Mouse (Mus musculus) stomach, embryonic 14.5 days (tissue): ENCODE results near the gene Hoxa5. TPM values are rescaled to one million over a fixed set of nuclear protein-coding genes. Genes with fewer than 3 reads are reported as not detected.

Source experiments
- ATAC-seq: fragments of 200-750 bp; cut with Nextera tagmentation; 2 replicates; pipeline ENCODE4 v1.8.0; 2017; ENCODE audit warnings: low read depth, moderate TSS enrichment; ENCODE audit not compliant: insufficient number of reproducible peaks, insufficient read depth, low FRiP score
- H3K27ac ChIP-seq: fragments of 300-500 bp; sonication (generic); 2 replicates; pipeline ENCODE4 v1.5.1; 2014; ENCODE audit warnings: mild to moderate bottlenecking, low read length, moderate library complexity, mixed read lengths
- H3K27me3 ChIP-seq: fragments of 300-500 bp; sonication (generic); 2 replicates; pipeline ENCODE4 v1.6.1; 2014; ENCODE audit warnings: low read length, control low read depth, mixed read lengths; ENCODE audit not compliant: control insufficient read depth, insufficient read depth
- H3K36me3 ChIP-seq: fragments of 300-500 bp; sonication (generic); 2 replicates; pipeline ENCODE4 v1.6.1; 2014; ENCODE audit warnings: mild to moderate bottlenecking, control low read depth, low read length, moderate library complexity, mixed read lengths; ENCODE audit not compliant: control insufficient read depth, insufficient read depth
- H3K4me1 ChIP-seq: fragments of 300-500 bp; sonication (generic); 2 replicates; pipeline ENCODE4 v1.6.1; 2014; ENCODE audit warnings: low read length, control low read depth, mixed read lengths; ENCODE audit not compliant: control insufficient read depth, insufficient read depth
- H3K4me2 ChIP-seq: fragments of 300-500 bp; sonication (generic); replicated peaks from 2 replicates; pipeline ENCODE4 v1.6.1; 2014; ENCODE audit warnings: low read depth, low read length, control low read depth
- H3K4me3 ChIP-seq: fragments of 300-500 bp; sonication (generic); 2 replicates; pipeline ENCODE4 v1.5.1; 2014; ENCODE audit warnings: low read depth, low read length, control low read depth
- H3K9ac ChIP-seq: fragments of 300-500 bp; sonication (generic); replicated peaks from 2 replicates; pipeline ENCODE4 v1.6.1; 2014; ENCODE audit warnings: low read depth, mild to moderate bottlenecking, control low read depth, low read length, moderate library complexity, mixed read lengths
- H3K9me3 ChIP-seq: fragments of 300-500 bp; sonication (generic); 2 replicates; pipeline ENCODE4 v1.6.1; 2016; ENCODE audit warnings: low read depth, low read length, control low read depth; ENCODE audit not compliant: control insufficient read depth
- WGBS: fragments of 180-500 bp; shearing (Covaris S2); extraction: QIAGEN DNeasy Blood & Tissue Kit; methylation state at CpG from one replicate; pipeline ENCODE4 v1.1.7; 2014; 5-methylcytosine and 5-hydroxymethylcytosine counted together
- microRNA counts: library from miRNA; unstranded; fragments of <30 nt; microRNA quantifications from one replicate; lab custom pipeline; 2016
- microRNA-seq: library from miRNA; unstranded; fragments of <30 nt; microRNA quantifications from one replicate; pipeline ENCODE4, GENCODE M21; 2016
- polyA plus RNA-seq: library from polyadenylated mRNA; unstranded; fragments of >200 nt; fragmentation: Nextera tagmentation; extraction: Ambion mirVana; gene quantifications from 2 replicates; pipeline ENCODE4 v1.2.1, GENCODE M21; 2014

Gene Hoxa5
- polyA plus RNA-seq, 1 experiment from 2014 or later: 24.4 TPM

DNA sequence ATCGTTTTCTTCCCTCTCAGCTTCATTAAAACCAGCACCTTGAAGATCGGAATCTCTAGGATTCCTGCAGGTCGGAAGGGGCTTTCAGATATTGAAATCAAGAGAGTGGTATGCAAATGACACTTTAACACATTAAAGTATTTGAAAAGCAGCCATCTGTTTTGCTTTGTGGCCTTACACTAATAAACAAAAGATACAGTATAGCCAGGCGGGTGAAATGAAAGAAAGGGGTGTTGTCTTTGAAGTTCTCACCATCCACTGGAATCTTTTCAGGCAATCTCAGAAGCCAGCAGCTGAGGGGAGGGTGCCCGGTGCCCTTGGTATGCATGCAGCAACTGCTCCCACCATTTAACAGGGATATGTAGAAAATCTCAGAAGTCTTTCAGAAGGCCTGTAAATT is 50.3 kb downstream of the Hoxa5 start:
- no peak overlapping the region for H3K4me2 ChIP-seq
- H3K4me3 ChIP-seq: no peak overlapping the region
- no peak overlapping the region for H3K9ac ChIP-seq
- peaks cover 11% of the 10 kb centered on the region for H3K4me1 ChIP-seq
- 57% methylated on average over 5 of the region's 5 CpGs for WGBS
- H3K27me3 ChIP-seq: 0 out of 2 replicates have a peak, but pooled peaks cover 3% of the 10 kb centered on the region
- no peaks in the 10 kb centered on the region for H3K36me3 ChIP-seq
- H3K9me3 ChIP-seq: no peaks in the 10 kb centered on the region
- no peak for ATAC-seq
- no peak overlapping the region for H3K27ac ChIP-seq

DNA sequence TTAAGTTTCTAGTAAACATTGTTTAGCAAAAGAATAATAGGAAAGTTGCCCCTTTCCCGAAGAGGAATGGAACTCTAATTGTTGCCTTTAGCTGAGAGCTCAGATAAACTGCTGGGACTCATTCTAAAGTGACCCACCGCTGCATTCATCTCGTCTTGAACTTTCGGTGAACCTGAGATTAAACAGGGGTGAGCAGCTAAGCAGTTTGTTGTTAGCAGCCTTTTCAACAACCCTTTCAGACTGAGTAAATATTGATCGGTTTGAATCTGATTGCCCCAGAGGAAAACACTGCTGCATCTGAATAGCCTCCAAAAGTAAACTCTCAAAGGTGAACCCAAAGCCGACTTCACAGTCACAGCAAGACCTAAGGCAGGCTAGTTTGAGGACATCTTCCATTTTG is 51.1 kb downstream of the Hoxa5 start:
- WGBS: 19% methylated on average over 6 of the region's 6 CpGs
- 0 out of 2 replicates have a peak, but pooled peaks cover 3% of the 10 kb centered on the region for H3K27me3 ChIP-seq
- no peak overlapping the region for H3K4me3 ChIP-seq

DNA sequence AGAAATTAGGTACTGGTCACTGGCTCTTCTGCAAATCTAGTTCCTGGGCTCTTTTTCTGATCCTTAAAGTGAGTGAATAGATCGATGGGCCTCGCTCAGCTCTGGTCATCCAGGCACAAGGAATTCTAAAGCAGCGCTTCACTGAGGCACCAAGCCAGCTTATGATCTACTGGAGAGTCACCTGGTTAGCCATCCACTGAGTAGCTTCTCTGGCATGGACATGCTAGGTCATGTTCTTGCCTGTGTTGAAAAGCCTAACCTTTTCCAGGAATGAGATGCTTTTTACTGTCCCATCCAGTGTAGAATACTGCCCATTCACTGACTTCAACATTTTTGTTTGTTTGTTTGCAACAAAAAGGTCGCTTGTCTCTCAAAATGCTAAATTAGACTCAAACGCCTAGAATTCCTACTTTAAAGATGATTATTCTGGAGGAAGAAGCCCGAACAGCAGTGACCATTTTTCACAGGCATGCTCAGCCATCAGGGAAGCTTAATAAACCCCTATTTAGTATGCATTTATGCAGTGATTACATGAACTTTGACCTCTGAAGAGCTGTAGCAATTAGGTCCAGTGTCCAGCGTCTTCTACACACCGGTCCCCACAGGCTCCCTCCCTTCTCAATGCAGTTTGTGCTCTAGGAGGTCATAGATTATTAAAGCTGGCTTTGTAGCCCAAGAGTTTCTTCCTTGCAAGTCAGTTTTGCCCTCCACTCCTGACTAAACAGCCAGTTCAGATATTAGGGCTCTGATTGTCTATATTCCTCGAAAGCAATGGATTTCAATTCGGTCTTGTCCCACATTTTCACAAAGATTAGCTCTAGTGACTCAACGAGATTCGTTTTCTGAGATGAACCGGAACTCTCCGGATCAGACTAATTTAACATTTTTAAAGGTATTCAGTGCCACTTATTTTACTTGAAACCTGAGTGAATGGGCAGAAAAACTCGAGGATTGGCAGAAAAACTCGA is 51.9 kb downstream of the Hoxa5 start:
- WGBS: 36% methylated on average over 16 of the region's 16 CpGs
- H3K27ac ChIP-seq: no peak overlapping the region
- no peaks in the 10 kb centered on the region for H3K9me3 ChIP-seq
- no peaks in the 10 kb centered on the region for H3K36me3 ChIP-seq
- ATAC-seq: no peak
- H3K9ac ChIP-seq: no peak overlapping the region
- peaks cover 9% of the 10 kb centered on the region for H3K4me1 ChIP-seq
- H3K4me2 ChIP-seq: no peak overlapping the region
- H3K27me3 ChIP-seq: 0 out of 2 replicates have a peak, but pooled peaks cover 3% of the 10 kb centered on the region
- H3K4me3 ChIP-seq: no peak overlapping the region

More for the DNA sequence above, 51.1 kb downstream of the Hoxa5 start:
- Histone ChIP-seq H3K4me1 (peaks cover 11% of the 10 kb centered on the region), H3K9ac (no peak overlapping the region), H3K9me3 (no peaks in the 10 kb centered on the region), H3K27ac (no peak overlapping the region), H3K36me3 (no peaks in the 10 kb centered on the region), H3K4me2 (no peak overlapping the region)
- no peak for ATAC-seq

MicroRNAs encoded within 50 kb of the gene (microRNA counts, 519-probe panel; counts per million panel counts)
- 326 counts per million, percentile 1 among the panel's probes with 10 or more counts for microRNA mmu-miR-196b (lab: Ali Mortazavi, UCI)

Small RNA genes lying within 50 kb of the gene (microRNA-seq; reads per million reads assigned to microRNA genes)
- 47.9 reads per million, percentile 38 among the genes with 10 or more reads in this experiment for gene Mir196b

Other genes with a start within 250 kb of the Hoxa5 start
- 49.1 and 49.4 TPM in 2 replicates for gene Skap2, start 192.0 kb downstream of the Hoxa5 start, polyA plus RNA-seq
- 2.1 and 3.0 TPM in 2 replicates for gene Hoxa1, start 46.3 kb downstream of the Hoxa5 start, polyA plus RNA-seq
- 17.4 and 18.5 TPM in 2 replicates for gene Hoxa2, start 39.8 kb downstream of the Hoxa5 start, polyA plus RNA-seq
- 4.4 and 4.7 TPM in 2 replicates for gene 5730596B20Rik, start 27.1 kb downstream of the Hoxa5 start, polyA plus RNA-seq
- 6.7 and 6.8 TPM in 2 replicates for gene Hoxa4, start 12.8 kb downstream of the Hoxa5 start, polyA plus RNA-seq
- gene Hoxa6, start 4.1 kb upstream of the Hoxa5 start, polyA plus RNA-seq: 3.4 TPM in 2 replicates
- gene Hoxa3, start 8.7 kb upstream of the Hoxa5 start, polyA plus RNA-seq: 15.5 and 16.0 TPM in 2 replicates
- not detected in 2 replicates for gene Gm28308, start 8.8 kb upstream of the Hoxa5 start, polyA plus RNA-seq
- 13.7 and 13.9 TPM in 2 replicates for gene Hoxa7, start 17.3 kb upstream of the Hoxa5 start, polyA plus RNA-seq
- 1.5 and 1.9 TPM in 2 replicates for gene Hoxa9, start 26.5 kb upstream of the Hoxa5 start, polyA plus RNA-seq
- gene Hoxa10, start 36.3 kb upstream of the Hoxa5 start, polyA plus RNA-seq: not detected in 2 replicates
- gene Hoxa11, start 41.2 kb upstream of the Hoxa5 start, polyA plus RNA-seq: not detected in 2 replicates
- not detected in 2 replicates for gene Hoxa13, start 56.3 kb upstream of the Hoxa5 start, polyA plus RNA-seq
- gene Evx1, start 108.9 kb upstream of the Hoxa5 start, polyA plus RNA-seq: 0.12 and 0.14 TPM in 2 replicates